Mouse (Mus musculus): Measurements from ENCODE around the gene Slc9a8. TPM values are rescaled to one million over a fixed set of nuclear protein-coding genes. Genes with fewer than 3 reads are reported as not detected.

Slc9a8 gene
- total RNA-seq, 2 experiments from 2014 or later, result 38.0 to 49.0 TPM

DNA sequence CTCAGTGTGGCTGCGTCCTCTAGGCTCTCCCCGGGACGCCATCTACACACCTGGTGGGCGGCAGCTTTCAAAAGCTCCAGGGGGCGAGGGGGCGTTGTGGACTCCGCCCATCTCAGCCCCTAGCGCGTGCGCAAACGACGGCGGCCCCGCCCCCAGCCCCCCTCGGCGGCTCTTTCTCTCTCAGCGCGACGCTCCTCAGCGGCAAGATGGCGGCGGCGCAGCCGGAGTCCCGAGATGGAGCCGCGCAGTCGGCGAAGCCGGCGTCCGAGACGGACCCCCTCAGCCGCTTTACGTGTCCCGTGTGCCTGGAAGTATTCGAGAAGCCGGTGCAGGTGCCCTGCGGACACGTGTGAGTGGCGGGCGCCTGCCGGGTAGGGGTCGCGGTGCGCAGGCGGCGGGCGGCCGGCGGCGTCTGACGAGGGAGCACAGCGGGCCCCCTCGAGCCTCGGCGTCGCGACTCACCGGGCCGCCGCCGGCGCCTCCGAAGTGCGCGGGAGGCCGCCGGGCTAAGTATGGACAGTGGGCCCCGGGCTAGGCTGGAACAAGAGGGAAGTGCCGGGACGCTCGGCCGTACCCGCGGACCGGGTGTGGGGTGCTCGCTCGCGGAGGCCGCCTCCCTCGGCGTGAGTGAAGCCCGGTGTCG, 81.9 kb downstream of the Slc9a8 start:
- ATAC-seq (replicated peaks; ENCODE audit: low FRiP score, poor library complexity, severe bottlenecking), result peak; percentile 73

DNA sequence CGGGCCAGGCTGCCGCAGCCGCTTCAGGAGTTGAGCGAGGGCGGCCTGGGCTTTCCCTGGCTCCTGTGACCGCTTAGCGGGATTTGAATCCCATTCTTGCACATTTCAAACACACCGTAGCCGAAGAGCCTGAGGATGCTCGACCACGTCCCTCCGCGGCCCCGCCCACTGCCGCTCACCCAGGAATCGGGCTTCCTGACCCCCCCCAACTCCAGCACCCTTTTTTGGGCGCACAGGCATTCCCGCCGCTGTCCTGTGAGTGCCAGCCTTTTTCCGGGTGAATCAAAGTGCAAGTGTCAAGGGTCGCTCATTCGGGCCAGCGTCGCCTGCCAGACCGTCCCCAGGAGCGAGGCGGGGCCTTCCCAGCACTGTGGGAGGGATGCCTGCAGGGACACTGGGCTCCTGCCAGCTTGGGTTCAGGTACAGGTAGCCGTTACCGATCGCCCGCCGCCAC, 82.4 kb downstream of the Slc9a8 start:
- ATAC-seq (replicated peaks; ENCODE audit: low FRiP score, poor library complexity, severe bottlenecking), result peak; percentile 47

DNA sequence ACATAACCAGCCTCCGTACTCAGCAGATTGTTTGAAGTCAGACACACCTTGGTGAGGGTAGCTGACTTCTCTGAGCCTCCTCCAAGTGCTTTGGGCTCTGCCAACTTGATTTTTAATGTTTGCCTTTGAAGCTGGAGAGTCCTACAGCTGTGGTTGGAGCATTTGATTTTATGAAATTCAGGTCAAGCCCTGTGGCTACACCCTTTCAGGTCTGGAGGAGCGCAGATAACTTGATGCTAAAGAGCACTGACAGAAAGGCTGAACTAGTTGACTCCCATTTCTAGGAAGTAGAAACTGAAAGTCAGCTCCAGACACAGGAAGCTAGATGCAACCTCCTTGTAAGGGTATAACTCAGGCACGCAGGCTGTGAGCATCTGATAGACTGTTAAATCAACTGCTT, 83.6 kb downstream of the Slc9a8 start:
- ATAC-seq (replicated peaks; ENCODE audit: low FRiP score, poor library complexity, severe bottlenecking), result peak; percentile 41

DNA sequence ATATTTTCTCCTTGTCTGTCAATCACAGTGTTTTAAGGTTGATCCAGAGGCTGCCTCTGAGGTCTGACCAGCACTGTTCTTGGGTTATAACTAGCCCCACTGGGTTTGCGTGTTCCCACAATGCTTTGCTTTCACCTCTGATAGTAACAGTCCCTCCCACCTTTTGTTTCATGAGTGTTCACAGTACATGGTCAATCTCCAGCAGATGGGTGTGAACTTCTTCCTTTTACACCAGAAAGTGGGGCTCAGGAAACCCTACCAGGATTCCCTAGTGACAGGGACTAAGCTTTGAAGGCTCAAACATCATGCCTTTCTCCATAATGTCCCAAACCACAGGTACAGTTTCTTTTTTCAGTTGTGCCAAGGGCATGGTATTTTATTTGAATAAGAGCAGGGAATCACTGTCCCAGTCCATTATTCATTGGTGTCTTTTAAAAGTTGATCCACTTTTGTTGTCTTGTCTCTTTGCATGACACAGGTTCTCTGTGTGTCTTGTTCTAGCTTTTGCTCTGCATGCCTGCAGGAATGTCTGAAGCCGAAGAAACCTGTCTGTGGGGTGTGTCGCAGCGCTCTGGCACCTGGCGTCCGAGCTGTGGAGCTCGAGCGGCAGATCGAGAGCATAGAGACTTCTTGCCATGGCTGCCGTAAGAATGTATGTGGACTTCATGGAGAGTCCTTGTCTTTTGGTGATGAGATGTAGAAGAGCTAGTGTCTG, 85.2 kb downstream of the Slc9a8 start:
- no peak for ATAC-seq (replicated peaks; ENCODE audit: low FRiP score, poor library complexity, severe bottlenecking)

DNA sequence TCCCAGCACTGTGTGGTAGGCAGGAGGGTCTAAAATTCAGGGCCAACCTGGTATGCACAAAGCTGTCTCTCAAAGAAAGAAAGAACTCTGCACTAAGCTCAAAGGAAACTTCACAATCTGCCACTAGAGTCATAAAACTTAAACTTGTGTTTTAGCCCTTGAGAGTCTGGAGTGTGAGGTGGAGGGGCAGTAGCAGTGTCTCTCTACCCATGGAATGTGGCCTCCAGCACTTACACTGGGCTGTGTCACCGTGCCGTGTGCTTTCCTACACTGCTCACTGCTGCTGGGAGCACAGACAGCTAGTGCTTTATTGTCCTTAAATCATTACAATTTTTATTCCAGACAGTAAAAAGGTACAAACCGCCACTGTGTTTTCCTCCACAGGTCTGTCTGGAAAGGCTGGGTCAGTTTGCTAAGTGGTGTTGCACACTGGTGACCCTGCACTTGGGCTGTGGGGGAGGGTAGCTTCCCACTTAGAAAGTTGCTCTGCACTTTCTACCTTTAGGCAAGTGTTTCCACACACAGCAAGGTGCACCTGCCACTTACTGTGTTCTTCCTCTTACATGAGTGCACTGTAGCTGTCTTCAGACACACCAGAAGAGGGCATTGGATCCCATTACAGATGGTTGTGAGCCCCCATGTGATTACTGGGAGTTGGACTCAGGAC, 86.3 kb downstream of the Slc9a8 start:
- ATAC-seq (replicated peaks; ENCODE audit: low FRiP score, poor library complexity, severe bottlenecking), result no peak

DNA sequence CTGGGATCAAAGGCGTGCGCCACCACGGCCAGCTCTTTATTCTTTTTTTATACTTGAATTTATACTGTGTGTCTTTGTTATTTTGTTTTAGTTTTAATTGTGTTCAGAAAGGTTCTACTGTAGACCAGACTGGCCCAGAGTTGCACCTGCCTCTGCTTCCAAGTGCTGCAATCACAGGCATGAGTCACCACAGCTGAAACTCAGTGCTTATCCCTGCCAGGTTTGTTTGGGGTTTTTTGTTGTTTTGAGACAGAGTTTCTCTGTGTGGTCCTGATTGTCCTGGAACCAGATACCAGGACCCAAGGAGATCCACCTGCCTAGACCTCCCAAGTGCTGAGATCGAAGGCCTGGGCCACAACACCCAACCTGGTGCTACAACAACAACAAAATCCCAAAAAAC, 87.1 kb downstream of the Slc9a8 start:
- no peak for ATAC-seq (replicated peaks; ENCODE audit: low FRiP score, poor library complexity, severe bottlenecking)

DNA sequence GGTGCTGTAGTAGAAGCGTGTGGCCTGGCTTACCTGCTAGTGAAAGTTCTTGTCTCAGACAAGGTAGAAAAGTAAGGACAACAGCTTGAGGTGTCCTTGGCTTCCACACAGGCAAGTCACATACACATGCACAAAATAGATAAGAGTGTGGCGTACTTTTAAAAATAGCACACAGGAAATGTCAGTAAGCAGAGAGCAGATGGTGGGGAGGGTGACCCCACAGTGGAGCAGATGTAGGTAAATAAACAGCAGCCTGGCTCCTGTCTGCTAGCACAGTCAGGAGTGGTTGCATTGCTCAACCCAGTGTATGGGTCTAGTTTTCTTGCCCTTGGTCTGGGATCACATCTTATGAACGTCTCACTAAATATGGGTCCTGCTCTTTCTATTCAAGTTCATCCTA, 89.0 kb downstream of the Slc9a8 start:
- ATAC-seq (replicated peaks; ENCODE audit: low FRiP score, poor library complexity, severe bottlenecking), result peak; percentile 35; the same call in 1 of the 2 replicates

DNA sequence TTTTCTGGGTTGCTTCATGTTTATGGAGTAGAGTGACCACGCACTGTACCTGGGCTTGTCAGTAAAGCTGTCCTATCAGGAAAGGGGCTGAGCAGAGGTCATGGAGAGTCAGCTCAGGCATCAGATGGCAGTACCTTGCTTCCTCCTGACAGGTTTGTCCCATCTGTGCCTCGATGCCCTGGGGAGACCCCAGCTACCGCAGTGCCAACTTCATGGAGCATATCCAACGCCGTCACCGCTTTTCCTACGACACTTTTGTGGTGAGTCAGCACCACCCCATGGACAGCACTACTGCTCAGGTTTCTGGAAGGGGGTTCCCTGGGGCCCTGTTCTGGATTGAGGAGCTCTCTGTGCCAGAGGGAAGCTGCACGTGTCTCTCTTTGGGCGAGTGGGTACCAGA, 90.9 kb downstream of the Slc9a8 start:
- no peak for ATAC-seq (replicated peaks; ENCODE audit: low FRiP score, poor library complexity, severe bottlenecking)

DNA sequence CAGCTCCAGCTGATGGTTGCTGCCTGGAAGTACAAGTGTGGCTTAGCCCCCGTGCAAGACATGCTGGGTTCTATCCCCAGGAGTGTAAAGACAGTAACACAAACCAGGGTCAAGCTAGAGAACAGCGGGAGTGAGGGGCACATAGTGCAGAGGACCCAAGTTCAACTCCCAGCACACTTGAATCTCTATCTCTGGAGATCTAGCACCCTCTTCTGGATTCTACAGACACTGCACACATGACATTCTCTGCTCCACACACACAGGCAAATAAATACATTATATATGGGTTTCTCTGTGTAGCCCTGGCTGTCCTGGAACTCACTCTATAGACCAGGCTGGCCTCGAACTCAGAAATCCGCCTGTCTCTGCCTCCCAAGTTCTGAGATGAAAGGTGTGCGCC, 91.5 kb downstream of the Slc9a8 start:
- 0 out of 2 replicates have a peak, but pooled peaks have one; percentile 52 for ATAC-seq (replicated peaks; ENCODE audit: low FRiP score, poor library complexity, severe bottlenecking)

DNA sequence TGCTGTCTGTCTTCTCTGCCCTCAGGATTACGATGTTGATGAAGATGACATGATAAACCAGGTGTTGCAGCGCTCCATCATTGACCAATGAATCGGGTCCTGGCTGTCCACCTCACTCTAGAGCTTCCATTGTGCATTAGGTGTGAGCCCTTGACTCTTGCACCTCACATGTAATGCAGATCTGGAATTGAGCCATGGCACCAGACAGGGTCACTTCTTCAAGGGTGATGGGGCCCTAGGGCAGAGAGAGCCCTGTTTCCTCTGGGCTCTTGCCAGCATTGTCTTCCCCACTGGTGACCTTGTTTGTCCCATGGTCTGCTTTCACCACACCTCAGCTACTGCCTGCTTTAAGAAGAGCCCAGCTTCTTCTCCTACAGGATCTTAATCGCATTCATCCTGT, 93.1 kb downstream of the Slc9a8 start:
- no peak for ATAC-seq (replicated peaks; ENCODE audit: low FRiP score, poor library complexity, severe bottlenecking)

DNA sequence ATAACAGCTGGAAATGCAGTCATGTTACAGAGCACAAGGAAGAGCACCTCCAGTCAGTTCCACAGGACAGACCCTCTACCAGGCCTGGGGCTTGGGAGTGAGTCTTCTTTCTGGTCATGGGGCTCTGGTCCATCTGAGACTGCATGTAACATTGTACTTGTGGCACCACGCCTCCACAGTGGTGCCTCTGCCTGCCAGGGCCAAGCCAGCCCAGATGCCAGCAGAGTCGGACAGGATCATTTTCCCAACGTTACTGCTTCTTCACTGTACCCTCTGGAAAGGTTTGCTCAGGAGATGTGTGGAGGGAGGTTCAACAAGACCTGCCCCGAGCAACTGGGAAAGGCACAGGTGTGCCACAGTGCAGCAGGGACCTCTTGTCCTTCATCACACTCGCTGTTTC, 94.2 kb downstream of the Slc9a8 start:
- no peak for ATAC-seq (replicated peaks; ENCODE audit: low FRiP score, poor library complexity, severe bottlenecking)

DNA sequence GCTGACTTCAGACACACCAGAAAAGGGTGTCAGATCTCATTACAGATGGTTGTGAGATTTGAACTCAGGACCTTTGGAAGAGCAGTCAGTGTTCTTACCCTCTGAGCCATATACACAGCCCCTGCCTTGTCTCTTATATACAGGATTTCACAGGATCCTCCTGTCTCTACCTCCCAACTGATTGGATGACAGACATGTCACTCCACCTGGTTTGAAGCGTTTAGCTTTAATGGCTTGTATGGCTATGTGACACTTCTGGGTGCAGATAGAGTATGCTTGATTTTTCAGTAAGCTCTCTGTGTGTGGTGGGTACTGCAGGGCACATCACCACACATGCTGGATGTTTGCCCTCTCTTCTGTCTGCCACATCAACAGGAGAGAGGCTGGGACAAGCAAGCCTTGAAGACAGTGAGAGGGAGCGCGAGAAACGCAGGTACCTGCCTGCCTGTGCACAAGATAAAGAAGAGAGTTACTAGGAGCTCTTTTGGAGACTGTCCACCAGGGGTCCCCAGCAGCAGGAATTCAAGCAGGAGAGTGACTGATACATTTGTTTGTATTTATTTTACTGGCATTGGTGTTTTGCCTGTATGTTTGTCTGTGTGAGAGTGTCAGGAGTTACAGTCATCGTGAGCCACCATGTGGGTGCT, 98.2 kb downstream of the Slc9a8 start:
- ATAC-seq (replicated peaks; ENCODE audit: low FRiP score, poor library complexity, severe bottlenecking), result peak; percentile 63

Other genes with a start within 250 kb of the Slc9a8 start
- gene Kcnb1, start 231.6 kb upstream of the Slc9a8 start, total RNA-seq (2015; ENCODE audit: low replicate concordance), result not detected in 2 replicates
- not detected in 2 replicates for gene Kcnb1, start 231.6 kb upstream of the Slc9a8 start, total RNA-seq (2017; ENCODE audit: low replicate concordance)
- not detected in 2 replicates for gene Ptgis, start 181.1 kb upstream of the Slc9a8 start, total RNA-seq (2015; ENCODE audit: low replicate concordance)
- not detected in 2 replicates for gene Ptgis, start 181.1 kb upstream of the Slc9a8 start, total RNA-seq (2017; ENCODE audit: low replicate concordance)
- 4.7 and 7.5 TPM in 2 replicates for gene B4galt5, start 72.5 kb upstream of the Slc9a8 start, total RNA-seq (2015; ENCODE audit: low replicate concordance)
- 13.3 and 29.0 TPM in 2 replicates for gene B4galt5, start 72.5 kb upstream of the Slc9a8 start, total RNA-seq (2017; ENCODE audit: low replicate concordance)
- 24.1 and 33.5 TPM in 2 replicates for gene Rnf114, start 70.9 kb downstream of the Slc9a8 start, total RNA-seq (2015; ENCODE audit: low replicate concordance)
- 10.2 and 17.8 TPM in 2 replicates for gene Rnf114, start 70.9 kb downstream of the Slc9a8 start, total RNA-seq (2017; ENCODE audit: low replicate concordance)
- gene Spata2, start 71.2 kb downstream of the Slc9a8 start, total RNA-seq (2015; ENCODE audit: low replicate concordance), result 7.5 and 8.6 TPM in 2 replicates
- 5.4 and 7.4 TPM in 2 replicates for gene Spata2, start 71.2 kb downstream of the Slc9a8 start, total RNA-seq (2017; ENCODE audit: low replicate concordance)
- not detected in 2 replicates for gene Snai1, start 116.5 kb downstream of the Slc9a8 start, total RNA-seq (2015; ENCODE audit: low replicate concordance)
- gene Snai1, start 116.5 kb downstream of the Slc9a8 start, total RNA-seq (2017; ENCODE audit: low replicate concordance), result not detected in 2 replicates
- 186 and 189 TPM in 2 replicates for gene Ube2v1, start 210.4 kb downstream of the Slc9a8 start, total RNA-seq (2015; ENCODE audit: low replicate concordance)
- gene Ube2v1, start 210.4 kb downstream of the Slc9a8 start, total RNA-seq (2017; ENCODE audit: low replicate concordance), result 82.3 and 114 TPM in 2 replicates
- not detected in 2 replicates for gene Gm20431, start 239.8 kb downstream of the Slc9a8 start, total RNA-seq (2015; ENCODE audit: low replicate concordance)
- not detected in 2 replicates for gene Gm20431, start 239.8 kb downstream of the Slc9a8 start, total RNA-seq (2017; ENCODE audit: low replicate concordance)

Data from erythroid progenitor cell, adult 5-6 weeks (primary cell).